Mouse (Mus musculus) CH12.LX (cell line): ENCODE measurements around the gene Tmem123. TPM values are rescaled to one million over a fixed set of nuclear protein-coding genes. Genes with fewer than 3 reads are reported as not detected.

Experiments used
- DNase-seq: peaks from one replicate; pipeline ENCODE4 v3.0.0-alpha.2; 2013; ENCODE audit errors: extremely low read depth
- H3K27ac ChIP-seq: 2 replicates; pipeline ENCODE4 v1.5.1; 2012; ENCODE audit warnings: low read depth, mild to moderate bottlenecking, control low read depth, moderate library complexity; ENCODE audit not compliant: insufficient read depth
- H3K27me3 ChIP-seq: replicated peaks from 2 replicates; pipeline ENCODE3; 2012; ENCODE audit warnings: inconsistent platforms
- H3K36me3 ChIP-seq, 2 experiments: replicated peaks in 1 of 2; 2 replicates each; pipeline versions ENCODE3 to v1.6.1; 2012; ENCODE audit warnings: inconsistent platforms in 1 of 2, low read length in 1 of 2, mild to moderate bottlenecking in 1 of 2, mixed read lengths in 1 of 2, moderate library complexity in 1 of 2; ENCODE audit not compliant: control insufficient read depth in 1 of 2, insufficient read depth in 1 of 2
- H3K4me1 ChIP-seq, 2 experiments: 2 replicates each; pipeline ENCODE4 v1.6.1; 2012; ENCODE audit warnings: inconsistent platforms in 1 of 2, moderate library complexity in 1 of 2; ENCODE audit not compliant: insufficient read depth in 2 of 2, control insufficient read depth in 1 of 2
- H3K4me2 ChIP-seq: 2 replicates; pipeline ENCODE4 v1.6.1; 2012; ENCODE audit warnings: low read depth, mild to moderate bottlenecking, control low read depth; ENCODE audit not compliant: poor library complexity, insufficient read depth, severe bottlenecking
- H3K4me3 ChIP-seq, 3 experiments: fragments of 150-350 bp in 1 of 3; sonication (generic) in 1 of 3; replicated peaks in 1 of 3; 2 replicates each; pipeline versions ENCODE3 to v1.5.1; 2011 to 2012; ENCODE audit warnings: low read depth in 2 of 3, low read length in 2 of 3, mild to moderate bottlenecking in 2 of 3, moderate library complexity in 2 of 3, control low read depth in 1 of 3, improper control_type of control experiment in 1 of 3, inconsistent platforms in 1 of 3, mixed read lengths in 1 of 3; ENCODE audit not compliant: poor library complexity in 1 of 3
- H3K79me2 ChIP-seq: replicated peaks from 2 replicates; pipeline ENCODE4 v1.6.1; 2012; ENCODE audit warnings: mild to moderate bottlenecking, moderate library complexity; ENCODE audit not compliant: control insufficient read depth, poor library complexity, insufficient read depth, severe bottlenecking; ENCODE audit errors: extremely low read depth
- H3K9ac ChIP-seq: 2 replicates; pipeline ENCODE4 v1.6.1; 2012; ENCODE audit warnings: low read depth, mild to moderate bottlenecking, control low read depth, moderate library complexity; ENCODE audit not compliant: insufficient read depth
- H3K9me3 ChIP-seq: replicated peaks from 2 replicates; pipeline ENCODE3; 2012; ENCODE audit warnings: low read length, inconsistent platforms, mixed read lengths
- BHLHE40 ChIP-seq: IDR thresholded peaks from 2 replicates; pipeline ENCODE4 v1.6.1; 2011; ENCODE audit warnings: mild to moderate bottlenecking, low read depth, low read length, improper control_type of control experiment
- CHD2 ChIP-seq: IDR thresholded peaks from 2 replicates; pipeline ENCODE4 v1.6.1; 2011; ENCODE audit warnings: low read length, improper control_type of control experiment
- CTCF ChIP-seq, 2 experiments: IDR thresholded peaks in 1 of 2; conservative IDR thresholded peaks in 1 of 2; 2 replicates each; pipeline ENCODE4 v1.5.1; 2011 to 2012; ENCODE audit warnings: low read depth in 2 of 2, low read length in 2 of 2, improper control_type of control experiment in 1 of 2, inconsistent platforms in 1 of 2, mild to moderate bottlenecking in 1 of 2, moderate library complexity in 1 of 2
- EP300 ChIP-seq: IDR thresholded peaks from 2 replicates; pipeline ENCODE4 v1.6.1; 2011; ENCODE audit warnings: low read length, improper control_type of control experiment
- ETS1 ChIP-seq: conservative IDR thresholded peaks from 2 replicates; pipeline ENCODE4 v1.6.1; 2012; ENCODE audit warnings: low read depth, mild to moderate bottlenecking, inconsistent platforms, low read length, improper control_type of control experiment, moderate library complexity
- HCFC1 ChIP-seq: IDR thresholded peaks from 2 replicates; pipeline ENCODE4 v1.6.1; 2012; ENCODE audit warnings: low read depth, mild to moderate bottlenecking, inconsistent platforms, low read length, improper control_type of control experiment
- IRF4 ChIP-seq: IDR thresholded peaks from 2 replicates; pipeline ENCODE4 v1.6.1; 2014; ENCODE audit warnings: low read depth, mild to moderate bottlenecking, inconsistent platforms, low read length, improper control_type of control experiment
- JUN ChIP-seq: IDR thresholded peaks from 2 replicates; pipeline ENCODE4 v1.6.1; 2011; ENCODE audit warnings: low read depth, mild to moderate bottlenecking, low read length, improper control_type of control experiment, moderate library complexity; ENCODE audit not compliant: insufficient read depth
- MAFK ChIP-seq: IDR thresholded peaks from 2 replicates; pipeline ENCODE4 v1.6.1; 2011; ENCODE audit warnings: low read length, improper control_type of control experiment; ENCODE audit not compliant: insufficient replicate concordance
- MAZ ChIP-seq: IDR thresholded peaks from 2 replicates; pipeline ENCODE4 v1.6.1; 2012; ENCODE audit warnings: low read depth, mild to moderate bottlenecking, inconsistent platforms, low read length, improper control_type of control experiment, moderate library complexity
- MEF2A ChIP-seq: IDR thresholded peaks from 2 replicates; pipeline ENCODE4 v1.6.1; 2014; ENCODE audit warnings: low read depth, mild to moderate bottlenecking, inconsistent platforms, low read length, improper control_type of control experiment, borderline replicate concordance
- MXI1 ChIP-seq: IDR thresholded peaks from 2 replicates; pipeline ENCODE4 v1.6.1; 2011; ENCODE audit warnings: mild to moderate bottlenecking, low read depth, low read length, improper control_type of control experiment
- MYC ChIP-seq: IDR thresholded peaks from 2 replicates; pipeline ENCODE4 v1.6.1; 2011; ENCODE audit warnings: low read depth, mild to moderate bottlenecking, improper control_type of control experiment, low read length
- NELFE ChIP-seq: IDR thresholded peaks from 2 replicates; pipeline ENCODE4 v1.6.1; 2011; ENCODE audit warnings: low read depth, low read length, improper control_type of control experiment
- NRF1 ChIP-seq: IDR thresholded peaks from 2 replicates; pipeline ENCODE4 v1.6.1; 2014; ENCODE audit warnings: low read depth, mild to moderate bottlenecking, inconsistent platforms, low read length, improper control_type of control experiment, moderate library complexity
- PAX5 ChIP-seq: IDR thresholded peaks from 2 replicates; pipeline ENCODE4 v1.6.1; 2012; ENCODE audit warnings: low read length, inconsistent platforms, mixed read lengths
- POLR2A ChIP-seq: IDR thresholded peaks from 2 replicates; pipeline ENCODE4 v1.6.1; 2011; ENCODE audit warnings: low read depth, mild to moderate bottlenecking, improper control_type of control experiment, low read length
- POLR2AphosphoS2 ChIP-seq: IDR thresholded peaks from 2 replicates; pipeline ENCODE4 v1.6.1; 2011; ENCODE audit warnings: low read depth, low read length, improper control_type of control experiment
- RAD21 ChIP-seq: IDR thresholded peaks from 2 replicates; pipeline ENCODE4 v1.6.1; 2011; ENCODE audit warnings: low read depth, mild to moderate bottlenecking, low read length, improper control_type of control experiment, moderate library complexity
- RCOR1 ChIP-seq: conservative IDR thresholded peaks from 2 replicates; pipeline ENCODE4 v1.6.1; 2012; ENCODE audit warnings: low read depth, mild to moderate bottlenecking, inconsistent platforms, low read length, improper control_type of control experiment
- SMC3 ChIP-seq: IDR thresholded peaks from 2 replicates; pipeline ENCODE4 v1.6.1; 2011; ENCODE audit warnings: low read depth, low read length, improper control_type of control experiment
- TBP ChIP-seq: conservative IDR thresholded peaks from 2 replicates; pipeline ENCODE4 v1.6.1; 2011; ENCODE audit warnings: low read depth, low read length, improper control_type of control experiment
- TCF12 ChIP-seq: IDR thresholded peaks from 2 replicates; pipeline ENCODE4 v1.6.1; 2014; ENCODE audit warnings: low read depth, mild to moderate bottlenecking, inconsistent platforms, low read length, improper control_type of control experiment
- UBTF ChIP-seq: IDR thresholded peaks from 2 replicates; pipeline ENCODE4 v1.6.1; 2012; ENCODE audit warnings: low read depth, mild to moderate bottlenecking, inconsistent platforms, low read length, improper control_type of control experiment, moderate library complexity
- USF2 ChIP-seq: conservative IDR thresholded peaks from 2 replicates; pipeline ENCODE4 v1.6.1; 2011; ENCODE audit warnings: low read depth, low read length, improper control_type of control experiment
- ZNF384 ChIP-seq: IDR thresholded peaks from 2 replicates; pipeline ENCODE4 v1.6.1; 2012; ENCODE audit warnings: low read depth, low read length, improper control_type of control experiment, inconsistent platforms
- dilution Hi-C: fragments of 300-500 bp; cut with MboI; formaldehyde crosslinking; loops from 2 replicates; pipeline ENCODE4 v1.14.3; 2020; ENCODE audit warnings: low sequenced_read_pairs; ENCODE audit not compliant: extremely low pct_unique_long_range_greater_than_20kb, extremely low pct_ligation_motif_present
- in situ Hi-C: fragments of 300-500 bp; cut with MboI; formaldehyde crosslinking; loops from 3 replicates; pipeline ENCODE4 v1.14.3; 2019; ENCODE audit warnings: low sequenced_read_pairs, low pct_ligation_motif_present, low pct_unique_long_range_greater_than_20kb, mixed read lengths
- polyA plus RNA-seq: library from polyadenylated mRNA; unstranded; fragments of >175 nt; gene quantifications from 2 replicates; pipeline ENCODE4 v1.2.1, GENCODE M21; 2012; ENCODE audit warnings: low read depth; ENCODE audit not compliant: insufficient read length
- total RNA-seq, 2 experiments: library from RNA; depleted of rRNA; stranded (reverse); fragments of 300-350 nt in 1 of 2; fragments of >200 nt in 1 of 2; gene quantifications; 2 replicates each; pipeline ENCODE4 v1.2.3; 2012 to 2014

Gene Tmem123
- total and polyA plus RNA-seq, 3 experiments, result 61.1 to 183 (median 107) TPM

DNA sequence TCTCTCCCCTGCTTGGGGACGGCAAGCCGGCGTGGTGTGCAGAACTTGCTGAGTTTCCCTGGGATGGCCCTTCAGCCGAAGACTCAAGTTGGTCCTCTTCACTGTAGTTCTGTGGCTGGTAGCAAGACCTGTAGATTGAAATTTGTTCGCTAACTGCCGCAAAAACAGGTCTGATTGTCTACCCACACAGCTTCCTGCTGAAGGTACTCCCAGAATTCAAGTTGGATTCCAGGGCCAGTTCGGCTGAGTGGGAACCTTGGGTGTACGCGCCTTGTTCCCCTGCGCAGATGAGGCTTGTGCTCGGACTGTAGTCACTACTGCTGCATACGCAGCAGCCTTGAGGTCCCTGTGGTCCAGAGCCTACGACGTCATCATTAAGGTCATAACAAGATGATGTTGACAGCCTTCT lies 626 bp downstream of the Tmem123 start:
- H3K4me3 ChIP-seq, result peak overlapping the region; percentile 80 to 95 (median 91)
- DNase-seq, result peak; percentile 78

DNA sequence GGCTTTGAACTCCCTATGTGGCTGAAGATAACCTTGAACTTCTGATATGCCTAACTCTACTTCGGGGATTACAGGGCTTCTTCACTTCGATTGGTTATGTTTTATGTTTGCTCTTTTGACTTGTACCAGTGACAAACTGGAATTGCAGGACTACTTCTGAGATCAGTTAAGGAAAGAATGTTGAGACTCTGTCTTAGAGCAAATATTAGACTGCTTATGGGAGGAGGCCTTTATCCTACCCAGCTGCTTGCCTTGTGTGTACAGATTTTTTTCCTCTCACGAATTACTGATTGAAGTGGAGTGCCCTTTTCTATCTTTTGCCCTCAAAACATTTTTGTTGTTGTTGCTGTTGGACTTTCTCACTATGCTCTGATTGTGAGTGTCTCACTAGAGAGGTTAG lies 1.4 kb downstream of the Tmem123 start:
- in situ Hi-C loops, result no loop called here
- H3K4me1 ChIP-seq, result peaks cover 7 to 43% of the 10 kb centered on the region in 2 experiments
- H3K27me3 ChIP-seq, result no peaks in the 10 kb centered on the region
- peak overlapping the region; percentile 83 for H3K4me2 ChIP-seq
- no peaks in the 10 kb centered on the region for H3K9me3 ChIP-seq
- dilution Hi-C loops, result no loop called here
- DNase-seq, result no peak
- peak overlapping the region; percentile 63 for H3K27ac ChIP-seq
- no peak for TF ChIP-seq RAD21
- TF ChIP-seq POLR2AphosphoS2, result peak; percentile 10; the same call in 1 of the 2 replicates
- peaks cover 56% of the 10 kb centered on the region for H3K79me2 ChIP-seq
- peaks cover 19 to 29% of the 10 kb centered on the region in 2 experiments for H3K36me3 ChIP-seq
- H3K9ac ChIP-seq, result peak overlapping the region; percentile 59
- peak overlapping the region; percentile 80 to 95 (median 91) for H3K4me3 ChIP-seq

More for the DNA sequence above, 626 bp downstream of the Tmem123 start:
- no peaks in the 10 kb centered on the region for H3K9me3 ChIP-seq
- H3K36me3 ChIP-seq, result peaks cover 11 to 21% of the 10 kb centered on the region in 2 experiments
- in situ Hi-C loops (no loop called here), dilution Hi-C loops (no loop called here)
- H3K4me1 ChIP-seq, result peaks cover 7 to 42% of the 10 kb centered on the region in 2 experiments
- no peak overlapping the region for H3K4me2 ChIP-seq
- H3K27me3 ChIP-seq, result no peaks in the 10 kb centered on the region
- H3K27ac ChIP-seq, result peak overlapping the region; percentile 67
- peak overlapping the region; percentile 59 for H3K9ac ChIP-seq
- peaks cover 50% of the 10 kb centered on the region for H3K79me2 ChIP-seq
- peak; percentile 46; the same call in 1 of the 2 replicates for TF ChIP-seq POLR2AphosphoS2
- peak; percentile 50; the same call in 1 of the 2 replicates for TF ChIP-seq NRF1
- TF ChIP-seq IRF4, result no peak
- peak; percentile 86 for TF ChIP-seq TBP
- 0 out of 2 replicates have a peak, but pooled peaks have one; percentile 7 for TF ChIP-seq TCF12
- TF ChIP-seq MXI1, result peak; percentile 29; the same call in 1 of the 2 replicates
- 0 out of 2 replicates have a peak, but pooled peaks have one; percentile 45 for TF ChIP-seq ETS1
- TF ChIP-seq USF2, result no peak
- no peak for TF ChIP-seq PAX5
- TF ChIP-seq NELFE, result no peak; the same call in 1 of the 2 replicates
- TF ChIP-seq HCFC1, result no peak

DNA sequence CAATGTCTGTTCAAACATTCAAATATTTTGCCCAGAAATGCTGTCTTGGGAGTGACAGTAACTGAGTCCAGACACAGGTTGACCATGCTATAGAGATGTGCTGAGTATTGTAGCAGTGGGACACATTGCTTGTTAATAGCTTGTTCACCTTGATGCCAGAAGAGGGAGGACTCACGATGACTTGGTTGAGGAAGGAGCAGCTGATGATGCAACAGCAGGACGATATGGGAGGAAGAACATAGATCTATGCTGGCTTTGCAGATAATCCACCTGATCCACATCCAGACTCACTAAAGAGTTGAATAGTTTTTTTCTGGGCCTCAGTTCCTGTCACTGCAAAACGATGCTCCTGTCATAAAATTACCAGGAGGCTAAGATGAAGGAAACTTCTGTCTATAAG lies 2.7 kb downstream of the Tmem123 start:
- Histone ChIP-seq H3K4me2 (peak overlapping the region; percentile 46; the same call in 1 of the 2 replicates), H3K79me2 (peaks cover 68% of the 10 kb centered on the region), H3K9ac (peak overlapping the region; percentile 59), H3K4me3 (peak overlapping the region; percentile 31 to 95 (median 39)), H3K36me3 (peaks cover 26 to 42% of the 10 kb centered on the region in 2 experiments), H3K27ac (peak overlapping the region; percentile 25; the same call in 1 of the 2 replicates), H3K4me1 (peaks cover 7 to 47% of the 10 kb centered on the region in 2 experiments), H3K9me3 (no peaks in the 10 kb centered on the region), H3K27me3 (no peaks in the 10 kb centered on the region)
- DNase-seq, result peak; percentile 70
- dilution Hi-C loops, result no loop called here
- in situ Hi-C loops, result no loop called here
- TF ChIP-seq JUN (no peak), TBP (no peak), UBTF (no peak), MAZ (no peak), RCOR1 (no peak), MEF2A (no peak; the same call in 1 of the 2 replicates), BHLHE40 (no peak), CHD2 (no peak), POLR2A (no peak), POLR2AphosphoS2 (no peak), PAX5 (no peak), SMC3 (peak; percentile 44), CTCF (conservative IDR thresholded peaks at IDR 0.05 in 1 of 2, IDR thresholded peaks at IDR 0.05 in 1 of 2; ENCODE audit: low read depth in 2 of 2, low read length in 2 of 2) (peak in 1 of 2 experiments; percentile 47; a peak in 2 of 4 replicates), MAFK (no peak), MYC (peak; percentile 50; the same call in 1 of the 2 replicates), ZNF384 (no peak), EP300 (no peak)
